Mouse (Mus musculus) olfactory bulb, adult 2 months (tissue): ENCODE data around the gene Ift43. TPM values are rescaled to one million over a fixed set of nuclear protein-coding genes. Genes with fewer than 3 reads are reported as not detected.

Experiments
- H3K27ac ChIP-seq: fragments of 200-500 bp; 2 replicates; pipeline ENCODE4 v1.5.1; 2012; ENCODE audit warnings: low read depth, low read length; ENCODE audit not compliant: insufficient read depth
- H3K4me1 ChIP-seq: fragments of 200-500 bp; 2 replicates; pipeline ENCODE4 v1.6.1; 2012; ENCODE audit warnings: low read length; ENCODE audit not compliant: control insufficient read depth, insufficient read depth
- H3K4me3 ChIP-seq: fragments of 200-500 bp; 2 replicates; pipeline ENCODE4 v1.5.1; 2012; ENCODE audit warnings: mild to moderate bottlenecking, low read depth, low read length, moderate library complexity; ENCODE audit not compliant: insufficient read depth
- CTCF ChIP-seq: fragments of 200-500 bp; IDR thresholded peaks from 2 replicates; pipeline ENCODE4 v1.5.1; 2012; ENCODE audit warnings: low read depth, mild to moderate bottlenecking, low read length, moderate library complexity; ENCODE audit not compliant: insufficient read depth
- POLR2A ChIP-seq: fragments of 200-500 bp; IDR thresholded peaks from 2 replicates; pipeline ENCODE4 v1.6.1; 2012; ENCODE audit warnings: mild to moderate bottlenecking, low read depth, low read length, moderate library complexity; ENCODE audit not compliant: insufficient read depth
- whole genome bisulfite sequencing: fragments of 180-500 bp; shearing (Covaris S2); methylation state at CpG from one replicate; pipeline ENCODE4 v1.1.7; 2018; 5-methylcytosine and 5-hydroxymethylcytosine counted together
- polyA plus RNA-seq: library from polyadenylated mRNA; stranded (reverse); fragments of >200 nt; gene quantifications from 2 replicates; pipeline ENCODE4 v1.2.4, GENCODE M21; 2012; ENCODE audit warnings: low replicate concordance; ENCODE audit not compliant: missing spikeins, insufficient read depth, insufficient read length

Ift43 gene
- not detected in 2 replicates for polyA plus RNA-seq

GRCm38 (mm10) chr12:86082481-86083012, at the start of gene Ift43:
TSS of gene Ift43 (plus strand) at chr12:86082541.
- WGBS = under 1% methylated on average over 35 of the region's 35 CpGs
- Histone ChIP-seq H3K4me3 (peak within 1 kb of the TSS; percentile 90), H3K27ac (no peak within 1 kb of the TSS), H3K4me1 (peaks cover 27% of the 10 kb centered on the region)
- peak; percentile 38; the same call in 1 of the 2 replicates for TF ChIP-seq POLR2A
- TF ChIP-seq CTCF = no peak

DNA sequence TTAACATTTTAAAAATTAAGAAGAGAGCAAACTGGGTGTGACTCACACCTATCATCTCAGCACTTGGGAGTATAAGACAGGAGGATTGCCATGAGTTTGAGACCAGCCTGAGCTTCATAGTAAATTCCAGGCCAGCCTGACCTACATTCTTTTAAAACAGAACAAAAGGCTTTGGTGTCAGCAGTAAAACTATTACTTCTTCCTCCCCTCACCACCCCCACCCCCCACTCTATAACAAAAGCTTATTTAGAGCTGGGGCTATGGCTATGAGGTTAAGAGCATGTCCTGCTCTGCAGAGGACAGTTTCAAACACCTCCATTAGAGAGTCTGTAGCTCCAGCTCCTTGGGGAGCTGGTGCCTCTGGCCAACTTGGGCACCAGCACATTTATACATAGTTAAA, 46.8 kb upstream of the Ift43 start:
- Histone ChIP-seq H3K4me3 (no peak overlapping the region), H3K27ac (no peak overlapping the region), H3K4me1 (peaks cover 11% of the 10 kb centered on the region)
- TF ChIP-seq CTCF = no peak
- TF ChIP-seq POLR2A = no peak

DNA sequence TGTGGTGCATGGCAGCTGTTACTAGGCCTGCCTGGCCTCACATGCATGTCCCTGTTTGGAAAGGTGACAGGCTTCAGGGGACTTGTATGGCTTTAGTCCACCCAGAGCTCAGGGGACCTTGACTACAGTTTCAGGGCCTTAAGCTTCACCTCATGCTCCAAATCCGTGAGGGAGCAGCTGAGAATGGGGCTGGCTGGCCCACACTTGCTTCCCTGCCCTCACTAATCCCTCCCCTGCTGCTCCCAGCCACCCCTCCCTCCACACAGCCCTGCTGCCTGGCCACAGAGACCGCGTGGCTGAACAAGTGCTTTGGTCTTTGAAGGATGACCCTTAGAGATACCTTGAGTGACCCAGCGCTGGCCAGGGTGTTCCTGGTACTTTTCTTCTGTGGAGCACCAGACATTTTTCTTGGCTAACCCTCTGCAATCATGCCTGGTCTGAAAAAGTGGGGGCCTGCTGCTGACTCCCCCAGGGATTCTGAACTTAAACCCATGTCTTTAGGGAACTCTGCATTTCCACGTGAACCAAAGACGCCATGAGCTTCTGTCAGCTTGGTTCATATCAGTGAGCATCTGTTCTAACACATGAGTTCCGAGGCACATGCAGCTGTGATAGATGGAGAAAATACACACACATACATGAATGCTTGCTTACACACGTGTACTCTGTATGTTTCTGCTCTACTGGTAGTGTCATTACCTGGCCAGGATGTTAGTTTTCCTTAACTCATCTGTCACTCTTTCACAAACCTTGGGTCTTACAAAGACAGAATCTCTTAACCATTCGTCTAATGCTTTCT, 45.8 kb upstream of the Ift43 start:
- TF ChIP-seq CTCF (no peak), POLR2A (no peak)
- Histone ChIP-seq H3K4me1 (peaks cover 11% of the 10 kb centered on the region), H3K27ac (no peak overlapping the region), H3K4me3 (no peak overlapping the region)
- WGBS = 79% methylated on average over 9 of the region's 9 CpGs

- Histone ChIP-seq H3K4me1 (peaks cover 11% of the 10 kb centered on the region), H3K27ac (no peak overlapping the region), H3K4me3 (no peak overlapping the region)
- no peak for TF ChIP-seq CTCF
- no peak for TF ChIP-seq POLR2A
- 56% methylated on average over 12 of the region's 12 CpGs for WGBS
Measured at GRCm38 (mm10) chr12:86037235-86037921, 45.0 kb upstream of the Ift43 start.

GRCm38 (mm10) chr12:86039078-86039477, 43.3 kb upstream of the Ift43 start:
- Histone ChIP-seq H3K27ac (no peak overlapping the region), H3K4me3 (no peak overlapping the region), H3K4me1 (peaks cover 11% of the 10 kb centered on the region)
- TF ChIP-seq CTCF = no peak
- TF ChIP-seq POLR2A = no peak
- WGBS = 83% methylated on average over 5 of the region's 5 CpGs

- 90% methylated on average over 6 of the region's 6 CpGs for WGBS
- Histone ChIP-seq H3K27ac (no peak overlapping the region), H3K4me3 (no peak overlapping the region), H3K4me1 (peaks cover 11% of the 10 kb centered on the region)
- TF ChIP-seq CTCF (no peak), POLR2A (no peak)
Measured at GRCm38 (mm10) chr12:86039751-86040150, 42.6 kb upstream of the Ift43 start.

DNA sequence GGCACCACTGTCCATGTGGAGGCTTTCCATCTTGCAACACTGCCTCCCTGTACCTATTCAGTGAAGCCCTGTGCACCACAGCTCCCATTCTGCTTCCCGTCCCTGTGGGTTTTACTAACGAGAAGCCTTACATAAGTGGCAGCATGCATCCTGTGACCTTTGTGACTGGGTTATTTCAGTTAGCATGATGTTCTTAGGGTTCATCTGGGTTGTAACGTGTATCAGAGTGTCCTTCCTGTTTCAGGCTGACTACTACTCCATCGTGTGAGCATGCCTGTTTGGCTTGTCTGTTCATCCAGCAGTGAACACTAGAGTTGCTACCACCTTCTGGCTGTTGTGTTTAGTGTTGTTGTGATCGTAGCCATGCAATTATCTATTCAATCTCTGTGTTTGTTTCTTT, 36.2 kb upstream of the Ift43 start:
- no peak overlapping the region for H3K27ac ChIP-seq
- 0 out of 2 replicates have a peak, but pooled peaks cover 2% of the 10 kb centered on the region for H3K4me1 ChIP-seq
- 66% methylated on average over 5 of the region's 5 CpGs for WGBS
- H3K4me3 ChIP-seq = no peak overlapping the region
- TF ChIP-seq POLR2A = no peak
- TF ChIP-seq CTCF = no peak

DNA sequence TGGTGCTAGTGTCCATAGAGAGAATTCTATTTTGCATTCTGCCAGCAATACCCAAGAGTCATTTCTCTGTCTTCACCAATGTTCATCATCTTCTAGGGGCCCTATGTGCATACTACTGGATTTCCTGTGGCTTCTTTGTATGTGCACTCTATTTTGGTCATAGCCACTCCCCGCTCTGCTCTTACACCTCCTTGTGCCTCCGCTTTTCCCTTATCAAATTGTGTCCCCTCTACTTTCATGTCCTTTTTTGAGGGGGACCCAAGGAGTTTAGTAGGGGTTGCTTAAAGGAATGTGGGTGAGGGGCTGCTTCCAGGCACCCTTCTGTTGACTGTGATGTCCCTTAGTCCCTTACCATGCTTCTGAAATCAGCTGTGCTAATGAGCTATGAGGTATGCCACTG, 35.6 kb upstream of the Ift43 start:
- H3K4me1 ChIP-seq = 0 out of 2 replicates have a peak, but pooled peaks cover 2% of the 10 kb centered on the region
- TF ChIP-seq POLR2A = no peak
- TF ChIP-seq CTCF = no peak
- H3K4me3 ChIP-seq = no peak overlapping the region
- H3K27ac ChIP-seq = no peak overlapping the region
- 100% methylated on average over 2 of the region's 2 CpGs for WGBS

DNA sequence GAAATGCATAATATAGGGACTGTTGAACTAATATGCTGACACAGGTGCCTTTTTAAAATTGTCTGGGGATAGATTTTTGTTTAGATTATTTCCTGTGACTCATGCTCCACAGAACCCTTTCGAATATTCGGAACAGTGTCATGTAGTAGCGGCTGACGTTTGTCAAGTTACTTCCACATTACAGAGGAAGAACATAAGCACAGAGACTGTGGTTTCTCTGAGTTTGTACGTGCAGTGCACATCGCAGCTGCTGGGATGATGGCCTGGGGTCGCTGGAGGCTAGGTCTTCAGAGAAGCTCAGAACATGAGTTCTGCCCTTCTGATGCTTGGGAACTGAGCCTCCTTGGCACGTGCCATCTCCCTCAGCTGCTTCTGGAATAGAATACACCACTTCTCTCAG, 35.0 kb upstream of the Ift43 start:
- TF ChIP-seq POLR2A (no peak), CTCF (no peak)

More for the DNA sequence above, 35.0 kb upstream of the Ift43 start:
- 90% methylated on average over 8 of the region's 8 CpGs for WGBS
- 0 out of 2 replicates have a peak, but pooled peaks cover 2% of the 10 kb centered on the region for H3K4me1 ChIP-seq
- H3K4me3 ChIP-seq = no peak overlapping the region
- H3K27ac ChIP-seq = no peak overlapping the region
